Mouse (Mus musculus): ENCODE data around the gene Rhbdf2.
A peak's percentile ranks its signal among the peaks of the same experiment; 100 is the strongest.
"Not testable (repeated sequence)": the region's sequence is repeated elsewhere in the genome, so short reads cannot be mapped to it uniquely, and the experiment has no call there.

Gene Rhbdf2

DNA sequence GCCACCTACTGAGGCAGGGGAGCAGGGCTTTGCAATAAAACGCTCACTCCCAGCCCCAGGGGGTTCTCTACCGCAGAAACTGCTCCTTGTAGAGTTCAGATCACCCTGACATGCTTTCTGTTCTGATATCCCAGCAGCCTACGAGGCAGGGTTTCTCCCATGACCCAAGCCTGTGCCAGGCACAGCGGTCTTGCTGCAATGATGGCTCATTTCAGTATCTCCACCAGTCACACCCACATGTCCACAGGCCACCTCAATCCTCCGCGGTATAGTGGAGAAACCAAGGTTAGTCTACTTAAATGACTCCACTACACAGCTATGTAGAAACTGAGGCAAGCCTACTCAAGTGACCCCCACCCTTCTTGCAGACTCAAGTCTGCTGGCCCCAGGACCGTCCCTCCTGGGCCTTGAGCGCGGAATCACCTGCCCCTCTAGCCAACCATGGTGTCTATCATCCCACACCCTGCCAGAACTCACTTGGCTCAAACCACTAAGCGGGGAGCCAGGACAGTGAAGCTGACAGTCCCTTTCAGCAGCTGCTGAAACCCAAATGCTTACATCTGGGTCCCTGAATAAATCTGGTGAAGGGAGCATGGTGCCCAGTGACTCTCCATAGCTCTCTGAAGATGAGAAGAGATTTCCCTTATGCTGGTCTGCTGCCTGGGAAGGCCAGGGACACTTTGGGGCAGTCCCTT is 6.1 kb downstream of the Rhbdf2 start:
- no peak for DNase-seq (ENCODE audit: extremely low read depth, insufficient read length, low spot score)

DNA sequence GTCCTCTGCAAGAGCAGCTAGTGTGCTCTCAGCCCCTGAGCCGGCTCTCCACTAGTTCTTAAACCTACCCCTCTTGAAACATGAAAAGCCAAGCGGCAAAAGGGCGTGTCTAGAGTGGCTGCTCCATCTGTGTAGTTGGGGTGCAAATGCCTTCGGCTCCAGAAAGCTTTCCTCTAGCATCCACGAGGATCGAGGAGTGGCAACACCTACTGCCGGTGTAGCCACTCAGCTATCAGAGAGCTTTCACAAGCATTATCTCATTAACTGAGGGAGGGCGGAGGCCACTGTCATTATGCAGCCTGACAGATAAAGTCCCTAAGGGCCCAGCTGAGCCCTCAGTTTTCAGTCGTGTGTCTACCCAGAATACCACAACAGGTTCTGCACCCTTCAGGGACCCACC is 6.7 kb downstream of the Rhbdf2 start:
- no peak for DNase-seq (ENCODE audit: extremely low read depth, insufficient read length, low spot score)

DNA sequence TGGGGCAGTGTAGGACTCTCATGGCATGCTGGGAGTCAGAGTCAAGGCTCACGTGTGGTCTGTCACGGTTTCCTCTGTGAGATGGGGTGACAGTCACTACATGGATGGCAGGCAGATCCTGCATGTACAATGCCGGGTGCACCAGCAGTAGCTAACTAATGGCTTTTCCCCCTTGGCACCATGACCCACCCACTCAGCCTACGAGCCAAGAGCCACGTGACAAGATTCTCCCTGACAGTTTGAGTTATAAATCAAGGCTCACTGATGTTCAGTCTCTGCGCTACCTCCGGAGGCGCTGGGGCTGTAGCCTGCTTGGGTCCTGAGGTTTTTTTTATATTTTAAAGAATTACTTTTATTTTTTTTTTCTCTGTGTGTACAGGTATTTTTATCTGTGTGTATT is 7.3 kb downstream of the Rhbdf2 start:
- DNase-seq (ENCODE audit: extremely low read depth, insufficient read length, low spot score): no peak

DNA sequence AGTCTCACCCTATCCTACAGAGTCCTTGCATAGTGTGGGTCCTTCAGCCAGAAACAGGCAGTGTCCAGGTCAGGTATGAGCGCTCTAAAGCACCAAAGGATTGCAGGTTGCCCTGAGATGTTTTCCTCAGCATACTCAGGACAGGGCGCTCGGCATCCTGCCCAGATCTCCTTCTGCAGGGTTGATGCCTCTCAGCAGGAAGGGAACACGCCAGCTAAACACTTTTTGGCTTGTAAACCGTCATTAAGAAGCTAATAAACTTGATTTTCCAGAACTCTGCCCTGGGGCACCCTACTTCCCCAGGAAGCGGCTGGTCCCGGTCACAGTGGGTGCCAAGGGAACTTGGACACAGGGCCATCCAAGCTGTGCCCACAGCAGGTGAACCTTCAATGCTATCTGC is 7.7 kb downstream of the Rhbdf2 start:
- DNase-seq (ENCODE audit: extremely low read depth, insufficient read length, low spot score): no peak

DNA sequence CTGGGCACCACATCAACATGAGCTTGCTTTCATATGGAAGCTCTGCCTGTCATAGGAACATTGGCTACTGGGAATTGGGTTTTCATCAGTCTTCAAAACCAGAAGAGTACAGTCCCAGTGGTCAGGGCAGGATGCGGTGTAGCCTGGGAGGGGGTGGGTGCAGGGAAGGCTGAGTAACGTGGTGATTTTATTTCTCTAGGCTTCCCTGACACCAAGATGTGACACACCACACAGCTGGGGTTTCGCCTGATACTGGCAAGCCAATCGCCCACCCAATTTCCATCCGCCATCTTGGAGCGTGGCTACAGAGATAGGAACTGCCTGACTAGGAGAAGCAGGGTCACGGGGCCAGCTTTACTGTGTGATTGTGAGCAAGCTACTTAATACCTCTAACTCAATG is 8.2 kb downstream of the Rhbdf2 start:
- DNase-seq (ENCODE audit: extremely low read depth, insufficient read length, low spot score): no peak

DNA sequence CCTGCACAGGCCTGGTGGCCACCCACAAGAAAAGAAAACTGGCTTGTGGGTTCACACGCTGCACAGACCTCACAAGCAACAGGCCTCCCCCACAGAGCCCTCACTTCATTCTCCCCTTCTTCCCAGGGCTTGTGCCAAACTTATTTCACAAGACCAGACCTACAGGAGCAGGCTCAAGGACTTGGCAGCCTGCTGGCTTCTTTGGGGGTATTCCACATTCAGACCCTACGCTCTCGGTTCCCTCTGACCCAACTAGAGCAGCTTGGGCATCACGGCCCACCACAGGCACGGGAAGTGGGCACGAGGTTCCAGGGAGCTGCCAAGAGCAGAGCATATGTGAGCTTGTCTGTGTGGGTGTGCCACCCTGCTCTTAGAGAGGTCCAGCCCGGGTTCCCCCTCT is 9.2 kb downstream of the Rhbdf2 start:
- DNase-seq (ENCODE audit: extremely low read depth, insufficient read length, low spot score): peak; percentile 66

DNA sequence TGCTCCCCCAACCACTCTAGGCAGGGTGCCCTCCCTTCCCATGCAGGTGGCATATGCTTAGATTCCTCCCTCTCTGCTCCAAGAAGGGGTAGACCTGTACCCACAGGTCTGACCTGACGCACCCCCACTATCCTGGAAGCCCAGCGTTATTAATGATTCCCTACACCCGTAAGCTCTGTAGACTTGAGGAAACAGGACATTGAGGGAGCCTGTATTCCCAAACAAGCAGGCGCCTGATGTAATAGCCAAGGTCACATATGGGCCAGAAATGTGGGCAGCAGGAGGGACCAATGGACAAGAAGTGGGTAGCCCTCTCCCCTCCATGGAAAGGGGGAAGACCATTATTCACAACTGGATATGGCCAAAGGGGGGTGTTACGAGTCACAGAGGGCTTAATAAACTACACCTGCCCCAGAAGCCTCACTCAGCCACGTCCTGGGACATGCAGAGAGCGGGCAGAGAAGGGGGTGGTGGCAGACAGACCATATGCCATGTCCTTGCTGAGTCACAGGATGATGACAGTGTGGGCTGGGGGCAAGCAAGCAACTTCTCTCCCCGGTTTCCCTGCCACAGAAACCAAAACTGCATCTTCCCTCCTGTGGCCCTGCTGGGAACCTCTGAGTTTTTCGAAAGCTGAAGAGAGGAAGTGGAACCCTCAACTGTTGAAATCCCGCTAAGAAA is 10.2 kb downstream of the Rhbdf2 start:
- DNase-seq (ENCODE audit: extremely low read depth, insufficient read length, low spot score): no peak

DNA sequence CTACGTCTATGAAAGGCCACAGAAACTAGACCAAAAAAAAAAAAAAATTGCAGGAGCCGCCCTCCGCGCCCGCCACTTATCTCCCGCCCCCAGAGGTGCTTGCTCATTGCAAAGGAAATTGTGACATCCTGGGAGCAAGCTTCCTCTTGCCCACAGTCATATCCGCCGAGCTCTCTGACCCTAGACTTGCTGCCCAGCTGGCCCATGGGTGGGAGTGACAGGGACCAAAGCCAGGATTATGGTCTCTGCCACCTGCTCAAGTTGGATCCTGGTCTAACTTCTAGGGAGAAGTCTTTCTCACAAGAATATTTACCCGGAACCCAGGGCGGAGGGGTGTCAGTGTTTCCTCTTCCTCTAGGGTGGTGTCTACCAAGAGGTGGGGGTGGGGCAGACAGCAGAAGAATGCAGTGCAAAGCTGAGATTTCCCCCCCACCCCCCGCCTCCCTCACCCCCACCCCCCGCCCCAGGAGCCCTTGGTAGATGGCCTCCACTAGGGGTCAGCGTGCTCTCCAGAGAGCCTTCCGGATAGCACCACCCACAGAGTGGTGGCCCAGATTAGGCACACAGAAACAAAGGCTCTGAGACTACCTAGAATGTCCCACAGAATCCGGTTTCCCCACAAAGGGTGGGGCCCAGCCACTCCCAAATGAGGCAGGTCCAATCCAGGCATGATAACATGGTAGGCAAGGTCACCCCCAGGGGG is 10.9 kb downstream of the Rhbdf2 start:
- DNase-seq (ENCODE audit: extremely low read depth, insufficient read length, low spot score): peak; percentile 68

DNA sequence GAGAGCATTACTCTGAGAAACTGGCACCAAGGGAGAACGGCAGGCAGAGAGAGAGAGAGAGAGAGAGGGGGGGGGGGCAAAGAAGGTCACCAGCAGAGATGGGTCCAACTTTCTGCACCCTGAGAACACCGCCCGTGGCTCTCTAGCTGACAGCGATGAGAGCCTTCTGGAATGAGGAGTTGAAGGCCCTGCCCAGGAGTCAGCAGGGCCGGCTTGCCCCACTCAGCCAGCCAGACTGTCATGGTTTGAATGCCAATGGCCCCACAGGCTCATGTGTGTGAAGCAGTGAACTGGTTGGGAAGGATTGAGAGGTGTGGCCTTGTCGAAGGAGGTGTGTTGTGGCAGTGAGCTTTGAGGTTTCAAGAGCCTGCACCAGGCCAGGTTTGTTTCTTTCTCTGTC is 13.6 kb downstream of the Rhbdf2 start:
- no peak for DNase-seq (ENCODE audit: extremely low read depth, insufficient read length, low spot score)

DNA sequence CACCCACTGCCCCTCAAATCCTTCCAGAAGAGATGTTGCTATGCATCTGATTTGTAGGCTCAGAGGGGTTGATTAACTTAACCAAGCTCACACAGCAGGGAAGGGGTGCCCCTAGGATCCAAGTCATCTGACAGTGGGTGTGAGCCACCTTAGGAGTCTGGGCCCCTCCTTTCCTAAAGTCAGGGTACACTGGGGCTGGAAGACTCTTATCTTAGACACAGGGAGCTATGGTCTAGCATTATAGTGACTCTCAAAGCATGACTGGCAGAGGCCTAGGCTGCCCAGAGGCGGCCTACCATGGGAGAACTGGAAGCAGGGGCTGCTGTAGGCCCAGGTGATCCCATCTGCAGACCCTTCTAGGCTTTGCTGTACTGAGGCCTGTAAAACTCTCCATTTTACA is 14.3 kb downstream of the Rhbdf2 start:
- no peak for DNase-seq (ENCODE audit: extremely low read depth, insufficient read length, low spot score)

DNA sequence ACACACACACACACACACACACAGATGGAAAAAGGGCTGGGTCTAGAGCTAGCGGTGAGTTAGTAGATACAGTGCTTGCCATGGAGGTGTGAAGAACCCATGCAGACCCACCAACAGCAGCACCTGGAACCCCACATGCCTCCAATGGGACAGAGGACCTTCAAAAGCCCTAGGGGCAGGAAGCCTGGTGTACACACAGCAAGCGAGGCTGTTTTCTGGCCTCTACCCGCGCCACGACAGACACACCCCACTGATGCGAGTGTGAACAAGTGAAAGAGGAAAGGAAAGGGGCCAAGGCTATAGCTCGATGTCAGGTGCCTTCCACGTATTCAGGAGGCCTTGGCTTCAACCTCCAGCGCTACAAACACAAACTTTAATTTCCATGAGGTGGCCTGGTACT is 14.9 kb downstream of the Rhbdf2 start:
- DNase-seq (ENCODE audit: extremely low read depth, insufficient read length, low spot score): no peak

DNA sequence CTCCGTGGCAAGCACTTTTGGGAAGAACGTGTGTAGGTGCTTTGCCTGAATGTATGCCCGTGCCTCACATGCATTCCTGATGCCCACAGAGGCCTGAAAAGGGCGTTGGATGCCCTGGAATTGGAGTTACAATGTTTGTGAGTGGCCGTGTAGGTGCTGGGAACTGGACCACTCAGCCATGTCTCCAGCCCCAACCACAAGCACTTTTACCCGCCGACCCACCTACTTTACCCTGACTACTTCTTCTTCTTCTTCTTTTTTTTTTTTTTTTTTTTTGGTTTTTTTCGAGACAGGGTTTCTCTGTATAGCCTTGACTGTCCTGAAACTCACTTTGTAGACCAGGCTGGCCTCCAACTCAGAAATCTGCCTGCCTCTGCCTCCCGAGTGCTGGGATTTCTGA is 15.7 kb downstream of the Rhbdf2 start:
- DNase-seq (ENCODE audit: extremely low read depth, insufficient read length, low spot score): not testable (repeated sequence)

DNA sequence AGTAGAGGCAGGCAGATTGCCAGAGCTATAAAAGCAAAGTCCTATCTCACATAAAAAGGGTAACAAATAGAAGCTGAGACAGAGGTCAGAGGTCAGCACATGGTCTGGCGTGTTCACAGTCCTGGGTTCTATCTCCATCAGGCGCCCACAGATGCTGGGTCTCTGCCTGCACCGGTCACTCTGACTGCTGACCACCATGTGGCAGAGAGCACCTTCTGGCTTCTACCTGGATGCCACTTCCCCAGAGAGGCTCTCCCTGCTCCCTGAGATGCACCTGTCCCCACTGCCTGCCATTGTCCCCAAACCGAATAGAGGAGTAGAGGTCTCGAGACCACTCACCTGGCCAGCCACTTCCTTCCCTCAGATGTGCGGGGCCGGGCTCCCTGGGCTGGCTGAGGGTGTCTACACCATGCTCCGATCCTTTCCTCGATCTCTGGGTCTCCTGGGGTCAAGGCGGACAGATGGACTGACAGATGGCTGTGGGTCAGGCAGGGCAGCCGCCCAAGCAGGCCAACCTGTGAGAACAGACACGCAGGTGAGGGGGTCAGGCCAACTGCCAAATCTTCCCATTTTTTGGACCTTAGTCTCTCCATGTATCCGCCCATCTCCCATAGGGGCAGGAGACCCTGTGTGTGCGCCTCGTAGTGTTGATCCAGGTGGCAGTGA is 16.7 kb downstream of the Rhbdf2 start:
- no peak for DNase-seq (ENCODE audit: extremely low read depth, insufficient read length, low spot score)

DNA sequence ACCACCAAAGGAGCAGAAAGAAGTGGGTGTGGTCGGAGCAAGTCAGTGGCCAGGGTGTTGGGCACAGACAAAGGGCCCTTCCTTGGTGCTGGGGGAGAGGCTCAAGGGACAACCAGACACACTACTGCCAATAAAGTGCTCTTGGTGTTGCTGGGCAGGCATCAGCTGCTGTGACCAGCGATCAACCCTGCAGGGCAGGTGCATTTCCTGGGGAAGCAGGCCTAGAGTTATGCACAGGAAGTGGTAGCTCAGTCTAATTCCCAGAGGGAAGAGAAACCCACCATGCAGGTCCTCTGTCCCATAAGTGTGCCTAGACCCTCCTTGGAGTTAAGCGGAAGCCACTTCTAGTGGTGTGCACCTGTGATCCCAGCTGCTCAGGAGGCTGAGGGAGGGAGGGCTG is 19.1 kb downstream of the Rhbdf2 start:
- no peak for DNase-seq (ENCODE audit: extremely low read depth, insufficient read length, low spot score)

DNA sequence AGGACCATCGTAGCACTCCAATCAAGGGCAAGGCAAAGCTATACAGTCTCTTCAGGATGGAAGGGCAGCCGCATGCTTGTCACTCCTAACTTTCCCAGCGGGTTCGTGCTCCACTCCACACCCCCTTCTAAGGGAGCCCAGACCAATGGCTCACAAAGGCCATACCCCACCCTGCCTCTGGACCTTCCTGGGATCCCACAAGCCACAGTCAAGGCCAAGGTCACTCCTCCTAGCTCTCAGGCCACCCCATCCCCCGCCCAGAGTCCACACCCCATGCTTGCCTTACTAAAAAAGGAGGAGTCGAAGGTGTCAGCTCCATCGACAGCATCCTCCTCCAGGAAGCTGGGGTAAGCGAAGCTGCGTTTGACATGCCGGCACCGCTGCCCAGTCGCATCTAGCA is 22.7 kb downstream of the Rhbdf2 start:
- DNase-seq (ENCODE audit: extremely low read depth, insufficient read length, low spot score): no peak

DNA sequence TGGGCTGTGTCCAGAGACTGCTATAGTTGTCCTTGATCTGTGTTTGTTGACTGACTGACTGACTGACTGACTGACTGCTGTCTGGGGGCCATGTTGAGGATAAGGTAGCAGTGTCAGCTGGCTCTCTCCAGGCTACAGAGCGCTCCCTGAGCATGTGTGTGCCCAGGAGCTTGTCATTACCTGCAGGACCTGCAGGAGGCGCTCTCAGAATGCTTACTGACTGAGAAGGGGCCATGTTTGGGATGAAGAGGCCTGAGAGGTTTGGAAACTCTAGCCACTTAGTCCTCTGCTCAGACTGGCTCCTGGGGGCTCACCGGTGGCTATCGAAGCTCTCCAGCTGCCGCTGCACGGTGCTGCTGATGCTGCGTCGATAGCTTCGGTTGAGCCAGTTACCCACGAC is 23.5 kb downstream of the Rhbdf2 start:
- DNase-seq (ENCODE audit: extremely low read depth, insufficient read length, low spot score): no peak

DNA sequence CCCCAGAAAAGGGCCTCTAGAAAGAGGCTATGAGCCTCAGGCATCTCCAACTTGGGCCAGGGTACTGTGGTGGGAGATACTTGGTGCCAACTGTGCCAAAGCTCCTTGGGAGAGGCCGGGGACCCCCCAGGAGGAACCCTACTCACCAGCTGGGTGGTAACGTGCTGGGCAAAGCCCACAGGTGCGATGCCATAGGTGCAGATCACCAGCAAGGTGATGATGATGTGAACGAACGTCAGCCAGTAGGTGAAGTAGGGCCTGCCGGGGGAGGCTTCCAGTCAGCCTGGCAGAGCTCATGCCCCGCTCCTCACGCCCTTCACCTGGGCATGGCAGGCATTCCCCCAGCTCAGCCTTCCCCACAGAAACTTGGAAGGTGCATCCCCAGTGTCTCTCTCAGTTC is 24.8 kb downstream of the Rhbdf2 start:
- DNase-seq (ENCODE audit: extremely low read depth, insufficient read length, low spot score): no peak

DNA sequence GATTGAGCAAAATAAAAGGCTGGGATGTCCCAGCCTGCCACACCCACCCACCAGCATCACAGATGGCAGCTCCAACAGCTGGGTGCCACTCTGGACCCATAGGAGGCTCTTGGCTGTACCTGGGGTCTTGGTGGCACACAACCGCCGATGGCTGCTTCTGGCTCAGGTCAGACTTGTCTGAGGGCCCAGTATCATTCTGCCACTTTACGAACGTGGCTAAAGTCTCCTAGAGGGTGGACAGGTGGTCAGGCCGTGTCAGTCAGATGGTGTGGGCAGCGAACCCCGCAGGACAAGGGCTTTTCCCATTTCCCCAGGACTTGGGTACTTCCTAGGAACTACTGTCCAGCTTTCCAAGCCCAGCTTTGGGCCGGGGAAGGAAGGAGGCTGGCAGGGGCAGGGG is 25.7 kb downstream of the Rhbdf2 start:
- DNase-seq (ENCODE audit: extremely low read depth, insufficient read length, low spot score): no peak

DNA sequence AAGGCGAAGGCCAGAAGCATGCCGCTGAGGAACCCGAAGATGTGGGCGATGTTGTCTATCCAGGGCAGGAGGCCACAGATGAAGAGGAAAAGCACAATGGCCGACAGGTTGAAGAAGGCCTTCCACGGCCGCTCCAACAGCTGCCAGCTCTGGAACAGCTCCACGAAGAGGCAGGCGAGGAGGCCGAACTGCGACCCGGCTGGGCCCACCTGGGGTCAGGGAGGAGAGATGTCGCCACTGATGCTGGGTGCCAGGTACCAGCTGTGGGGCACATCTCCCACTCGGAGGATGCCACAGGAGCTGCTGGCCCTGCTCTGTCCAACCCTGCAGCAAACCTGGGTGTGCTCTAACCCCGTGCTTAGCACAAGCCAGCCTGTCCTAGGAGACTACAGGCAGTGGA is 27.6 kb downstream of the Rhbdf2 start:
- DNase-seq (ENCODE audit: extremely low read depth, insufficient read length, low spot score): no peak

DNA sequence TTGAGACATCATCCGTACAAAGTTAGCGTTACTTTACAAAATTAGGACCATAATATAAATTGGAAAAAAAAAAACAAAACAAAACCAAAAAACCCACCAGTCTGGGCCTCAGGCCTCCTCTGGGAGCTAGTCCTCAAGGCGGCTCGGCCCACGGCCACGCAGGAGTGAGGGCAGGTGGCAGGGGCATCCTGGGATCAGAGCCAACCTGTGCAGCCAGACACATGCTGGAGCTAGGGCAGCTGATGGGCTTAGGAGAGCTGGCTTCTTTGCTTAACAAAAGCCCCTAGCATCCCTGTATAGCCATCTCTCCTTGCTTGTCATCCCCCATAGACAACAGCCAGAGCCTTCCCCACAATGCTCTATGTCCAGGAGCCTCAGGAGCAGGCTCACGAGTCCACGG is 28.6 kb downstream of the Rhbdf2 start:
- no peak for DNase-seq (ENCODE audit: extremely low read depth, insufficient read length, low spot score)

DNA sequence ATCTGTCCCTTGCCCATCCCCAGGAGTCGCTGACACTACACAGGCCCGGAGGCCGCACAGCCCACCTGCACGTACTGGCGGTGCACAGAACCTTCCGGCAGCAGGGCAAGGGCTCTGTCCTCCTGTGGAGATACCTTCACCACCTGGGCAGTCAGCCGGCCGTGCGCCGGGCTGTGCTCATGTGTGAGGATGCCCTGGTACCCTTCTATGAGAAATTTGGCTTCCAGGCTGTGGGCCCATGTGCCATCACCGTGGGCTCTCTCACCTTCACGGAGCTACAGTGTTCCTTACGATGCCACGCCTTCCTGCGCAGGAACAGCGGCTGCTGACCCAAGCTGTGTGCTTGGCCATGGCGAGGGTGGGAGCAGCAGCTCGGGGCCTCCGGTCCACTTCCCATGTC is 30.1 kb downstream of the Rhbdf2 start:
- no peak for DNase-seq (ENCODE audit: extremely low read depth, insufficient read length, low spot score)

DNA sequence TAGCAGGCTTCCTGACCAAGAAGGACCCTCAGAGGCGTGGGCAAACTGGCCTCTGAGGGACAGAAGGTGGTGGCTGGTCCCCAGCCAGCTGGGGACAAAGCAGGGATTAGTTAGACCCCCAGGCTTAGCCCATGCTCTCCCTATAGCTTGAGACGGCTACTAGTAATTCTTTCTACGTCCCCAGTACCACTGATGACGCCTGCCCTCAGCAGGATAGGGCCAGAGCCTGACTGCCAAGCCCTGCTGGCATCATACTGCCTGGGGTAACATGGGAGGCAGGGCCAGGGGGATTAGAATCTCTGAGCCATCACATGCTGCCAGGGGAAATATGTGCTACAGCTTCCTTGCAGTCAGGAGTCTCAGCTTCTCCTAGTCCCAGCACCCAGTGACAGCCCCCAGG is 33.5 kb downstream of the Rhbdf2 start:
- no peak for DNase-seq (ENCODE audit: extremely low read depth, insufficient read length, low spot score)

Data from 3134 (cell line).